Mouse (Mus musculus): ENCODE measurements around the gene Gm45261.

DNA sequence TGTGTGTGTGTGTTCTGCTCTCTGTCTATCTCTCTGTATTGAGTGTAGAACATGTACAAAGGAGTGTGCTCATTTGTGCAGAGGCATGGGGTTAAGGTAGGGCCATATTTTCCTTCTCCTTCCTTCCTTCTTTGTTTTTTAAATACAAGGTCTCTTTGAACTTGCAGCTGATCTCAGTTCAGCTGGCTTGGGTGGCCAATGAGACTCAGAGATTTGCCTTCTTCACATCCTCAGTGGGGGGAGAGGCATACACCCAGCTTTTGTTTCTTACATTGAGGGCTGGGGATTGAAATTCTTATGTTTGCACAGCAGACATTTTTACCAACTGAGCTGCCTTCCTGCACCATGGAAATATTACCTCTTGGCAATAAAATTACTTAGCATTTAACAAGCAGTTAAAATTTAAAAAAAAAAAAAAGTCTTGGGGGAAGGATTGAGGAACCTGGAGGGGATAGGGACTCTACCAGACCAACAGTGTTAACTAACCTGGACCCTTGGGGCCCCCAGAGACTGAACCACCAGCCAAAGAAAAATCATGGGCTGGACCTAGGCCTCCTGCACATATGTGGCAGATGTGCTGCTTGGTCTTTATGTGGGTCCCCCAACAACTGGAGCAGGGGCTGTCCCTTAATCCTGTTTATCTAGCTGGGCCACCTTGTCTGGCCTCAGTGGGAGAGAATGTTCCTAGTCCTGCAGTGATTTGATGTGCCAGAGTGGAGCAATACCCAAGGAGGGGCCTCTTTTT, 50.8 kb downstream of the Gm45261 start:
- TF ChIP-seq CTCF (IDR thresholded peaks at IDR 0.05; ENCODE audit: control insufficient read depth, insufficient read depth, low read length) (no peak), POLR2A (IDR thresholded peaks at IDR 0.05; ENCODE audit: borderline replicate concordance, control insufficient read depth, low read depth, low read length) (no peak)
